8 mouse cellular contexts compared by ENCODE assay signal in the genomic region with DNA sequence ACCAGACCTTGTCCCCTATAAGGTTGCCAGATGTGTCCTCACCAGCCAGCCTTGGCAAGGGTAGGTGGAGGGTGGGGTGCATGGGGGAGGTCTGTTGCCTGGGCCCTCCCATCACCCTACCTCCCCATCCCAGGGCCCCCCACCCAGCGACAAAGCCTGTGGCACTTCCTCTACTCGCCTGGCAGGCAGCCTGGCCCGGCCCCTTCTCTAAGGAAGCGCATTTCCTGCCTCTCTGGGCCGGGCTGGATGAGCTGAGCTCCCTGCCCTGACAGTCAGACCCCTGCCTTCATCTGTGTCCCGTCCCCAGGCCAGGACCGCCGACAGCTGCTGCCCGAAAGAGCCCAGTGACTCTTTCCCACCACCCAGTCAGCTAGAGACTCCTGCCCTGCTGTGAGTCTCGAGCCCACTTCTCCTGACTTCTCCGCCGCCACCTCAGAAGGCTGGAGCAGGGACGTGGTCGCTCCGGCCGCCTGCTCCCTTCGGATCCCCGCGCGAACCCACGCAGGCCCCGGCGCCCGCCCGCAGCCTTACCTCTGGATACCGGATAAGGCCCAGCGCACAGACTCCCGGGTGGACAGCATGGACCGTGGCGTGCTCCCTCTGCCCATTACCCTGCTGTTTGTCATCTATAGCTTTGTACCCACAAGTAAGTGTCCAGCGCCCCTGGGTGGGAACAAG. TPM values are rescaled to one million over a fixed set of nuclear protein-coding genes. Genes with fewer than 3 reads are reported as not detected.
DNase-seq lines count a peak whose midpoint lies in the region; ATAC-seq and TF ChIP-seq lines count a peak whose summit lies in the region.

A gene (plus strand): TSS at position 217 of the 678 bp plus-strand sequence.

- peak within 1 kb of the TSS; percentile 58 for H3K4me2 ChIP-seq in heart, embryonic 14.5 days (ENCODE audit: low read length)
- H3K4me2 ChIP-seq in kidney, postnatal 0 days (ENCODE audit: low read length): peak within 1 kb of the TSS; percentile 51
- peak within 1 kb of the TSS; percentile 57 for H3K4me2 ChIP-seq in liver, embryonic 16.5 days (ENCODE audit: low read depth, low read length)
- H3K4me2 ChIP-seq in neural tube, embryonic 15.5 days: peak within 1 kb of the TSS; percentile 22

- WGBS in heart, embryonic 14.5 days: 35% methylated on average over 31 of the region's 31 CpGs
- WGBS in kidney, postnatal 0 days: 52% methylated on average over 31 of the region's 31 CpGs
- 17% methylated on average over 31 of the region's 31 CpGs for WGBS in liver, embryonic 16.5 days (ENCODE audit: insufficient replicate concordance)
- WGBS in neural tube, embryonic 15.5 days: 65% methylated on average over 31 of the region's 31 CpGs

- peak within 1 kb of the TSS; percentile 80 to 90 for H3K27ac ChIP-seq in heart, embryonic 14.5 days (replicated peaks in 1 of 2; ENCODE audit: control insufficient read depth in 1 of 2, insufficient read depth in 1 of 2, low read depth in 2 of 2, low read length in 2 of 2)
- H3K27ac ChIP-seq in kidney, postnatal 0 days: peak within 1 kb of the TSS; percentile 87
- H3K27ac ChIP-seq in liver, embryonic 16.5 days (ENCODE audit: low read length): peak within 1 kb of the TSS; percentile 53
- H3K27ac ChIP-seq in neural tube, embryonic 15.5 days (replicated peaks): no peak within 1 kb of the TSS

- DNase-seq in adrenal gland, postnatal 14 days: peak; percentile 76
- DNase-seq in kidney, postnatal 0 days (ENCODE audit: low spot score): peak; percentile 75
- DNase-seq in right cerebral cortex, postnatal 36 days (ENCODE audit: low spot score in 2 of 2): no peak
- no peak for DNase-seq in retina, embryonic 14.5 days (ENCODE audit: low spot score)

- no peak for TF ChIP-seq CTCF in kidney, postnatal 0 days (IDR thresholded peaks at IDR 0.05; ENCODE audit: low read depth)

- H3K4me1 ChIP-seq in heart, embryonic 14.5 days (ENCODE audit: control insufficient read depth in 2 of 2, insufficient read depth in 2 of 2, low read length in 2 of 2): peaks cover 31 to 39% of the 10 kb centered on the region in 2 experiments
- H3K4me1 ChIP-seq in kidney, postnatal 0 days (replicated peaks; ENCODE audit: insufficient read depth, low read length): peaks cover 8% of the 10 kb centered on the region; the same call in 1 of the 2 replicates
- H3K4me1 ChIP-seq in liver, embryonic 16.5 days (ENCODE audit: control insufficient read depth, low read depth, low read length): peaks cover 26% of the 10 kb centered on the region
- H3K4me1 ChIP-seq in neural tube, embryonic 15.5 days: 0 out of 2 replicates have a peak, but pooled peaks cover 9% of the 10 kb centered on the region

- H3K9me3 ChIP-seq in heart, embryonic 14.5 days (ENCODE audit: control insufficient read depth, low read length): no peaks in the 10 kb centered on the region
- H3K9me3 ChIP-seq in kidney, postnatal 0 days (replicated peaks; ENCODE audit: low read length): no peaks in the 10 kb centered on the region
- no peaks in the 10 kb centered on the region for H3K9me3 ChIP-seq in liver, embryonic 16.5 days (replicated peaks; ENCODE audit: control insufficient read depth, low read length)
- no peaks in the 10 kb centered on the region for H3K9me3 ChIP-seq in neural tube, embryonic 15.5 days (replicated peaks)

- peak within 1 kb of the TSS; percentile 75 for H3K9ac ChIP-seq in heart, embryonic 14.5 days (ENCODE audit: low read length)
- peak within 1 kb of the TSS; percentile 72 for H3K9ac ChIP-seq in kidney, postnatal 0 days (ENCODE audit: low read depth, low read length)
- peak within 1 kb of the TSS; percentile 60 for H3K9ac ChIP-seq in liver, embryonic 16.5 days (ENCODE audit: low read depth, low read length)
- no peak within 1 kb of the TSS for H3K9ac ChIP-seq in neural tube, embryonic 15.5 days (replicated peaks)

- H3K27me3 ChIP-seq in heart, embryonic 14.5 days (ENCODE audit: control insufficient read depth, insufficient read depth, low read length): no peaks in the 10 kb centered on the region
- no peaks in the 10 kb centered on the region for H3K27me3 ChIP-seq in kidney, postnatal 0 days (ENCODE audit: insufficient read depth, low read length)
- H3K27me3 ChIP-seq in liver, embryonic 16.5 days (ENCODE audit: control insufficient read depth, insufficient read depth, low read depth, low read length): no peaks in the 10 kb centered on the region
- no peaks in the 10 kb centered on the region for H3K27me3 ChIP-seq in neural tube, embryonic 15.5 days (replicated peaks)

- H3K4me3 ChIP-seq in heart, embryonic 14.5 days (ENCODE audit: control insufficient read depth in 1 of 2, insufficient read depth in 1 of 2, low read depth in 1 of 2, low read length in 2 of 2): peak within 1 kb of the TSS; percentile 51 to 58
- H3K4me3 ChIP-seq in kidney, postnatal 0 days (replicated peaks; ENCODE audit: low read depth, low read length): peak within 1 kb of the TSS; percentile 45
- peak within 1 kb of the TSS; percentile 50 for H3K4me3 ChIP-seq in liver, embryonic 16.5 days (ENCODE audit: low read depth, low read length)
- H3K4me3 ChIP-seq in neural tube, embryonic 15.5 days (replicated peaks): peak within 1 kb of the TSS; percentile 26

- H3K36me3 ChIP-seq in heart, embryonic 14.5 days (ENCODE audit: control insufficient read depth, insufficient read depth, low read length): peaks cover 18% of the 10 kb centered on the region; the same call in 1 of the 2 replicates
- H3K36me3 ChIP-seq in kidney, postnatal 0 days (ENCODE audit: insufficient read depth, low read length): no peaks in the 10 kb centered on the region
- H3K36me3 ChIP-seq in liver, embryonic 16.5 days (ENCODE audit: control insufficient read depth, insufficient read depth): no peaks in the 10 kb centered on the region
- no peaks in the 10 kb centered on the region for H3K36me3 ChIP-seq in neural tube, embryonic 15.5 days

- ATAC-seq in erythroblast, adult 5-6 weeks (replicated peaks; ENCODE audit: low FRiP score, poor library complexity, severe bottlenecking): peak; percentile 44
- ATAC-seq in heart, embryonic 14.5 days (ENCODE audit: insufficient number of reproducible peaks, insufficient read depth, low FRiP score, low read depth): peak; percentile 72
- peak; percentile 44; the same call in 1 of the 2 replicates for ATAC-seq in kidney, postnatal 0 days (replicated peaks; ENCODE audit: low FRiP score, low read depth)
- peak; percentile 58 for ATAC-seq in liver, embryonic 16.5 days (ENCODE audit: low read depth)
- ATAC-seq in neural tube, embryonic 15.5 days (ENCODE audit: low FRiP score): no peak

RNA-seq across cellular contexts. Expression of the gene that starts here (rescaled TPM):
- total RNA-seq in adrenal gland, postnatal 14 days (2021): 105 and 106 TPM in 2 replicates
- 4.0 and 6.7 TPM in 2 replicates for total RNA-seq in erythroblast, adult 5-6 weeks (2015; ENCODE audit: low replicate concordance)
- total RNA-seq in erythroblast, adult 5-6 weeks (2017; ENCODE audit: low replicate concordance): 1.5 and 3.2 TPM in 2 replicates
- polyA plus RNA-seq in heart, embryonic 14.5 days (2014; fragmentation: Nextera tagmentation; extraction: Ambion mirVana): 146 and 148 TPM in 2 replicates
- 71.6 and 76.3 TPM in 2 replicates for polyA plus RNA-seq in kidney, postnatal 0 days (2015; fragmentation: Nextera tagmentation; extraction: Ambion mirVana)
- polyA plus RNA-seq in liver, embryonic 16.5 days (2015; fragmentation: Nextera tagmentation; extraction: Ambion mirVana): 25.9 and 29.3 TPM in 2 replicates
- 29.6 and 40.5 TPM in 2 replicates for polyA plus RNA-seq in neural tube, embryonic 15.5 days (2015; fragmentation: Nextera tagmentation; extraction: Ambion mirVana)

Comparison
In these comparisons a context has a peak if more than half of its experiments do, and no peak if none do; other contexts are left out.
1. RNA of the gene that starts here (total RNA-seq): 105 to 106 TPM in adrenal gland, postnatal 14 days; 1.5 to 6.7 TPM in erythroblast, adult 5-6 weeks; every median in the first group is over 10 times any median in the second.
2. DNase-seq: peak in adrenal gland, postnatal 14 days (single experiment) and kidney, postnatal 0 days (single experiment); none in right cerebral cortex, postnatal 36 days (0 of 2) and retina, embryonic 14.5 days (single experiment).
3. Peak in every context shown above with its lines, with median percentiles within 50 percentile points of each other: H3K4me2 ChIP-seq and H3K4me3 ChIP-seq.